Mouse (Mus musculus) midbrain, embryonic 16.5 days (tissue): ENCODE measurements at regions not wholly inside any gene's neighbourhood (a gene's known extent, or its start where the extent isn't known, plus 50 kb on each side); places are given as distances from the start of the nearest gene placed in this dataset.

Experiments
- ATAC-seq: fragments of 200-750 bp; cut with Nextera tagmentation; 2 replicates; pipeline ENCODE4 v1.8.0; 2017; ENCODE audit warnings: moderate TSS enrichment
- H3K27ac ChIP-seq: fragments of 300-500 bp; sonication (generic); 2 replicates; pipeline ENCODE4 v1.5.1; 2014; ENCODE audit warnings: mild to moderate bottlenecking, low read length, mixed read lengths
- H3K27me3 ChIP-seq: fragments of 300-500 bp; sonication (generic); 2 replicates; pipeline ENCODE4 v1.6.1; 2014; ENCODE audit warnings: low read depth, low read length, mixed read lengths; ENCODE audit not compliant: control insufficient read depth, insufficient read depth
- H3K36me3 ChIP-seq: fragments of 300-500 bp; sonication (generic); 2 replicates; pipeline ENCODE4 v1.6.1; 2014; ENCODE audit warnings: mild to moderate bottlenecking, low read length, moderate library complexity, mixed read lengths; ENCODE audit not compliant: control insufficient read depth, insufficient read depth
- H3K4me1 ChIP-seq: fragments of 300-500 bp; sonication (generic); 2 replicates; pipeline ENCODE4 v1.6.1; 2014; ENCODE audit warnings: mild to moderate bottlenecking, low read length, mixed read lengths; ENCODE audit not compliant: control insufficient read depth, insufficient read depth
- H3K4me2 ChIP-seq: fragments of 300-500 bp; sonication (generic); 2 replicates; pipeline ENCODE4 v1.6.1; 2014; ENCODE audit warnings: mild to moderate bottlenecking, low read length, mixed read lengths
- H3K4me3 ChIP-seq: fragments of 300-500 bp; sonication (generic); 2 replicates; pipeline ENCODE4 v1.5.1; 2014; ENCODE audit warnings: low read depth, mild to moderate bottlenecking, low read length, moderate library complexity, mixed read lengths
- H3K9ac ChIP-seq: fragments of 300-500 bp; sonication (generic); 2 replicates; pipeline ENCODE4 v1.6.1; 2014; ENCODE audit warnings: low read depth, low read length, mixed read lengths
- H3K9me3 ChIP-seq: fragments of 300-500 bp; sonication (generic); replicated peaks from 2 replicates; pipeline ENCODE4 v1.6.1; 2014; ENCODE audit warnings: mild to moderate bottlenecking, low read length, mixed read lengths; ENCODE audit not compliant: control insufficient read depth, poor library complexity, severe bottlenecking
- WGBS: fragments of 180-500 bp; shearing (Covaris S2); extraction: QIAGEN DNeasy Blood & Tissue Kit; methylation state at CpG from one replicate; pipeline ENCODE4 v1.1.7; 2014; 5-methylcytosine and 5-hydroxymethylcytosine counted together

GRCm38 (mm10) chr10:25039926-25040325 lies 112.6 kb upstream of the Arg1 start:
- Histone ChIP-seq H3K4me3 (no peak overlapping the region), H3K4me2 (no peak overlapping the region), H3K27ac (no peak overlapping the region), H3K36me3 (no peaks in the 10 kb centered on the region), H3K4me1 (no peaks in the 10 kb centered on the region), H3K9ac (no peak overlapping the region), H3K9me3 (no peaks in the 10 kb centered on the region), H3K27me3 (no peaks in the 10 kb centered on the region)
- ATAC-seq = no peak
- WGBS = 97% methylated on average over 3 of the region's 3 CpGs

- H3K36me3 ChIP-seq = no peaks in the 10 kb centered on the region
- H3K4me1 ChIP-seq = no peaks in the 10 kb centered on the region
- no peak overlapping the region for H3K4me3 ChIP-seq
- no peaks in the 10 kb centered on the region for H3K9me3 ChIP-seq
- H3K4me2 ChIP-seq = no peak overlapping the region
- H3K27me3 ChIP-seq = no peaks in the 10 kb centered on the region
- 83% methylated on average over 3 of the region's 3 CpGs for WGBS
- H3K9ac ChIP-seq = no peak overlapping the region
- no peak overlapping the region for H3K27ac ChIP-seq
- ATAC-seq = no peak
Measured at GRCm38 (mm10) chr10:25036928-25037327, 109.6 kb upstream of the Arg1 start.

- Histone ChIP-seq H3K4me3 (no peak overlapping the region), H3K36me3 (no peaks in the 10 kb centered on the region), H3K4me1 (no peaks in the 10 kb centered on the region), H3K4me2 (no peak overlapping the region), H3K9me3 (no peaks in the 10 kb centered on the region; the same call in 1 of the 2 replicates), H3K27me3 (no peaks in the 10 kb centered on the region), H3K27ac (no peak overlapping the region), H3K9ac (no peak overlapping the region)
- 76% methylated on average over 6 of the region's 6 CpGs for WGBS
- ATAC-seq = no peak
Measured at GRCm38 (mm10) chr10:25035363-25035762, 108.1 kb upstream of the Arg1 start.

GRCm38 (mm10) chr10:25032625-25033024 lies 105.3 kb upstream of the Arg1 start:
- H3K9ac ChIP-seq = no peak overlapping the region
- H3K27ac ChIP-seq = no peak overlapping the region
- peaks cover 2% of the 10 kb centered on the region; the same call in 1 of the 2 replicates for H3K9me3 ChIP-seq
- no peak for ATAC-seq
- H3K27me3 ChIP-seq = no peaks in the 10 kb centered on the region
- no peaks in the 10 kb centered on the region; the same call in 1 of the 2 replicates for H3K4me1 ChIP-seq
- WGBS = 68% methylated on average over 1 of the region's 1 CpGs
- no peak overlapping the region for H3K4me2 ChIP-seq
- H3K4me3 ChIP-seq = no peak overlapping the region
- no peaks in the 10 kb centered on the region for H3K36me3 ChIP-seq

GRCm38 (mm10) chr10:25029387-25029915 lies 102.2 kb upstream of the Arg1 start:
- H3K27me3 ChIP-seq = no peaks in the 10 kb centered on the region
- no peak overlapping the region for H3K4me3 ChIP-seq
- no peak for ATAC-seq
- H3K4me1 ChIP-seq = no peaks in the 10 kb centered on the region; the same call in 1 of the 2 replicates
- peaks cover 5% of the 10 kb centered on the region; the same call in 1 of the 2 replicates for H3K9me3 ChIP-seq
- no peak overlapping the region for H3K4me2 ChIP-seq
- no peaks in the 10 kb centered on the region for H3K36me3 ChIP-seq
- 41% methylated on average over 6 of the region's 6 CpGs for WGBS
- no peak overlapping the region for H3K27ac ChIP-seq
- no peak overlapping the region for H3K9ac ChIP-seq

GRCm38 (mm10) chr10:25023601-25024157 lies 96.4 kb upstream of the Arg1 start:
- peak; percentile 85 for ATAC-seq
- Histone ChIP-seq H3K27me3 (no peaks in the 10 kb centered on the region), H3K4me2 (no peak overlapping the region), H3K4me1 (no peaks in the 10 kb centered on the region; the same call in 1 of the 2 replicates), H3K9ac (no peak overlapping the region), H3K36me3 (no peaks in the 10 kb centered on the region), H3K27ac (peak overlapping the region; percentile 47; the same call in 1 of the 2 replicates), H3K9me3 (peaks cover 5% of the 10 kb centered on the region; the same call in 1 of the 2 replicates), H3K4me3 (no peak overlapping the region)
- WGBS = 53% methylated on average over 7 of the region's 7 CpGs

GRCm38 (mm10) chr10:25023044-25023540 lies 95.8 kb upstream of the Arg1 start:
- ATAC-seq = no peak
- Histone ChIP-seq H3K4me1 (no peaks in the 10 kb centered on the region), H3K27me3 (no peaks in the 10 kb centered on the region), H3K4me3 (no peak overlapping the region), H3K27ac (peak overlapping the region; percentile 47; the same call in 1 of the 2 replicates), H3K9me3 (peaks cover 5% of the 10 kb centered on the region; the same call in 1 of the 2 replicates), H3K4me2 (no peak overlapping the region), H3K9ac (no peak overlapping the region), H3K36me3 (no peaks in the 10 kb centered on the region)
- 87% methylated on average over 4 of the region's 4 CpGs for WGBS

GRCm38 (mm10) chr10:25018946-25019345 lies 91.7 kb upstream of the Arg1 start:
- H3K4me1 ChIP-seq = no peaks in the 10 kb centered on the region
- H3K27ac ChIP-seq = no peak overlapping the region
- 50% methylated on average over 2 of the region's 2 CpGs for WGBS
- H3K9me3 ChIP-seq = no peaks in the 10 kb centered on the region; the same call in 1 of the 2 replicates
- H3K9ac ChIP-seq = no peak overlapping the region
- no peak for ATAC-seq
- no peaks in the 10 kb centered on the region for H3K36me3 ChIP-seq
- H3K4me2 ChIP-seq = no peak overlapping the region
- no peak overlapping the region for H3K4me3 ChIP-seq
- H3K27me3 ChIP-seq = no peaks in the 10 kb centered on the region

GRCm38 (mm10) chr10:25017843-25018242 lies 90.6 kb upstream of the Arg1 start:
- Histone ChIP-seq H3K9ac (no peak overlapping the region), H3K9me3 (no peaks in the 10 kb centered on the region; the same call in 1 of the 2 replicates), H3K27ac (no peak overlapping the region), H3K4me3 (no peak overlapping the region), H3K36me3 (no peaks in the 10 kb centered on the region), H3K4me2 (no peak overlapping the region), H3K4me1 (no peaks in the 10 kb centered on the region), H3K27me3 (no peaks in the 10 kb centered on the region)
- no peak for ATAC-seq
- WGBS = 65% methylated on average over 1 of the region's 1 CpGs
